9 mouse cellular contexts compared by ENCODE assay signal in genomic region chr6:31176368-31176767, GRCm38 (mm10).
DNase-seq lines count a peak whose midpoint lies in the region; ATAC-seq and TF ChIP-seq lines count a peak whose summit lies in the region.
"Had no signal": no experiment of that assay in that cellular context is flagged by ENCODE, and none has a peak within 500 bp of the region (broad histone marks: within the 10 kb centered on the region; RNA-seq: fewer than 3 reads in every experiment).

No protein-coding gene starts in this region.

- no peaks in the 10 kb centered on the region for H3K36me3 ChIP-seq in liver, embryonic 11.5 days (ENCODE audit: control insufficient read depth, insufficient read depth, low read length)
- no peaks in the 10 kb centered on the region for H3K36me3 ChIP-seq in kidney, embryonic 14.5 days (ENCODE audit: control insufficient read depth, insufficient read depth, low read length)
- H3K36me3 ChIP-seq: neural tube, embryonic 13.5 days had no signal

- peak; percentile 45; the same call in 1 of the 2 replicates for TF ChIP-seq CTCF in bone marrow macrophage, adult 2 months (IDR thresholded peaks at IDR 0.05; ENCODE audit: low read depth, low read length)

- no peak overlapping the region for H3K9ac ChIP-seq in liver, embryonic 11.5 days (ENCODE audit: low read depth, low read length)
- H3K9ac ChIP-seq in kidney, embryonic 14.5 days (ENCODE audit: low read depth, low read length) = no peak overlapping the region
- H3K9ac ChIP-seq: neural tube, embryonic 13.5 days had no signal

- no peak overlapping the region for H3K4me3 ChIP-seq in liver, embryonic 11.5 days (ENCODE audit: low read depth, low read length)
- peak overlapping the region; percentile 16; the same call in 1 of the 2 replicates for H3K4me3 ChIP-seq in bone marrow macrophage, adult 2 months (ENCODE audit: insufficient read depth, low read length)
- H3K4me3 ChIP-seq in kidney, embryonic 14.5 days (ENCODE audit: low read length) = no peak overlapping the region
- H3K4me3 ChIP-seq: neural tube, embryonic 13.5 days had no signal

- no peaks in the 10 kb centered on the region for H3K9me3 ChIP-seq in liver, embryonic 11.5 days (ENCODE audit: control insufficient read depth, low read length)
- no peaks in the 10 kb centered on the region for H3K9me3 ChIP-seq in kidney, embryonic 14.5 days (ENCODE audit: control insufficient read depth, low read length)
- H3K9me3 ChIP-seq: neural tube, embryonic 13.5 days had no signal

- TF ChIP-seq POLR2A in bone marrow macrophage, adult 2 months (IDR thresholded peaks at IDR 0.05; ENCODE audit: borderline replicate concordance, low read depth, low read length) = no peak

- H3K27me3 ChIP-seq in liver, embryonic 11.5 days (replicated peaks; ENCODE audit: control insufficient read depth, insufficient read depth, low read length) = no peaks in the 10 kb centered on the region
- H3K27me3 ChIP-seq in kidney, embryonic 14.5 days (ENCODE audit: control insufficient read depth, insufficient read depth, low read length) = no peaks in the 10 kb centered on the region
- H3K27me3 ChIP-seq: neural tube, embryonic 13.5 days had no signal

- no peak overlapping the region for H3K27ac ChIP-seq in liver, embryonic 11.5 days (ENCODE audit: low read depth, low read length)
- H3K27ac ChIP-seq in bone marrow macrophage, adult 2 months (ENCODE audit: insufficient read depth, low read depth, low read length) = peak overlapping the region; percentile 91
- no peak overlapping the region for H3K27ac ChIP-seq in kidney, embryonic 14.5 days (ENCODE audit: low read depth, low read length)
- H3K27ac ChIP-seq: neural tube, embryonic 13.5 days had no signal

- 74% methylated on average over 8 of the region's 8 CpGs for WGBS in liver, embryonic 11.5 days
- WGBS in kidney, embryonic 14.5 days = 80% methylated on average over 8 of the region's 8 CpGs

- no peaks in the 10 kb centered on the region for H3K4me1 ChIP-seq in liver, embryonic 11.5 days (replicated peaks; ENCODE audit: control insufficient read depth, insufficient read depth, low read length)
- peaks cover 38% of the 10 kb centered on the region for H3K4me1 ChIP-seq in bone marrow macrophage, adult 2 months (ENCODE audit: control insufficient read depth, insufficient read depth, low read length)
- no peaks in the 10 kb centered on the region for H3K4me1 ChIP-seq in kidney, embryonic 14.5 days (ENCODE audit: control insufficient read depth, insufficient read depth, low read length)
- H3K4me1 ChIP-seq: neural tube, embryonic 13.5 days had no signal

- H3K4me2 ChIP-seq in liver, embryonic 11.5 days = no peak overlapping the region
- H3K4me2 ChIP-seq in kidney, embryonic 14.5 days (replicated peaks; ENCODE audit: low read depth, low read length) = no peak overlapping the region
- H3K4me2 ChIP-seq: neural tube, embryonic 13.5 days had no signal

- no peak for ATAC-seq in liver, embryonic 11.5 days (replicated peaks; ENCODE audit: low FRiP score)
- no peak for ATAC-seq in kidney, embryonic 14.5 days (ENCODE audit: low FRiP score, low TSS enrichment)

- peak; percentile 54 for DNase-seq in embryo, embryonic 11 days
- DNase-seq in embryo, embryonic 10 days (ENCODE audit: low spot score) = no peak
- peak; percentile 17 for DNase-seq in liver
- no peak for DNase-seq in liver, embryonic 11.5 days (ENCODE audit: low spot score)
- DNase-seq in lung, postnatal 36 days = peak; percentile 43
- DNase-seq in urinary bladder, adult 2 months (ENCODE audit: low spot score) = no peak

Comparison
In these comparisons a context has a peak if more than half of its experiments do, and no peak if none do; other contexts are left out.
1. DNase-seq: peak in embryo, embryonic 11 days (single experiment), liver (single experiment) and lung, postnatal 36 days (single experiment); none in embryo, embryonic 10 days (single experiment), liver, embryonic 11.5 days (single experiment) and urinary bladder, adult 2 months (single experiment).